Mouse (Mus musculus) hindbrain, embryonic 13.5 days (tissue): Measurements from ENCODE around the gene Cyth3. TPM values are rescaled to one million over a fixed set of nuclear protein-coding genes. Genes with fewer than 3 reads are reported as not detected.

Source experiments
- ATAC-seq: fragments of 200-750 bp; cut with Nextera tagmentation; 2 replicates; pipeline ENCODE4 v1.8.0; 2017; ENCODE audit warnings: moderate TSS enrichment; ENCODE audit not compliant: low FRiP score
- H3K27ac ChIP-seq: fragments of 300-500 bp; sonication (generic); 2 replicates; pipeline ENCODE4 v1.5.1; 2015; ENCODE audit warnings: inconsistent platforms, mild to moderate bottlenecking, moderate library complexity
- H3K27me3 ChIP-seq: fragments of 300-500 bp; sonication (generic); 2 replicates; pipeline ENCODE4 v1.6.1; 2015; ENCODE audit warnings: mild to moderate bottlenecking, inconsistent platforms
- H3K36me3 ChIP-seq: fragments of 300-500 bp; sonication (generic); 2 replicates; pipeline ENCODE4 v1.6.1; 2015; ENCODE audit warnings: mild to moderate bottlenecking, inconsistent platforms
- H3K4me1 ChIP-seq: fragments of 300-500 bp; sonication (generic); replicated peaks from 2 replicates; pipeline ENCODE4 v1.6.1; 2015; ENCODE audit warnings: inconsistent platforms
- H3K4me2 ChIP-seq: fragments of 300-500 bp; sonication (generic); 2 replicates; pipeline ENCODE4 v1.6.1; 2015; ENCODE audit warnings: inconsistent platforms, mild to moderate bottlenecking, moderate library complexity
- H3K4me3 ChIP-seq: fragments of 300-500 bp; sonication (generic); 2 replicates; pipeline ENCODE4 v1.5.1; 2015; ENCODE audit warnings: mild to moderate bottlenecking, inconsistent platforms
- H3K9ac ChIP-seq: fragments of 300-500 bp; sonication (generic); 2 replicates; pipeline ENCODE4 v1.6.1; 2015; ENCODE audit warnings: mild to moderate bottlenecking, inconsistent platforms
- H3K9me3 ChIP-seq: fragments of 300-500 bp; sonication (generic); 2 replicates; pipeline ENCODE4 v1.6.1; 2016; ENCODE audit warnings: inconsistent platforms
- WGBS: fragments of 180-500 bp; shearing (Covaris S2); methylation state at CpG from one replicate; pipeline ENCODE4 v1.1.7; 2015; 5-methylcytosine and 5-hydroxymethylcytosine counted together
- polyA plus RNA-seq: library from polyadenylated mRNA; unstranded; fragments of >200 nt; fragmentation: Nextera tagmentation; extraction: Ambion mirVana; gene quantifications from 2 replicates; pipeline ENCODE4 v1.2.1, GENCODE M21; 2015

Cyth3 gene
- polyA plus RNA-seq, 1 experiment from 2014 or later, result 34.2 TPM

DNA sequence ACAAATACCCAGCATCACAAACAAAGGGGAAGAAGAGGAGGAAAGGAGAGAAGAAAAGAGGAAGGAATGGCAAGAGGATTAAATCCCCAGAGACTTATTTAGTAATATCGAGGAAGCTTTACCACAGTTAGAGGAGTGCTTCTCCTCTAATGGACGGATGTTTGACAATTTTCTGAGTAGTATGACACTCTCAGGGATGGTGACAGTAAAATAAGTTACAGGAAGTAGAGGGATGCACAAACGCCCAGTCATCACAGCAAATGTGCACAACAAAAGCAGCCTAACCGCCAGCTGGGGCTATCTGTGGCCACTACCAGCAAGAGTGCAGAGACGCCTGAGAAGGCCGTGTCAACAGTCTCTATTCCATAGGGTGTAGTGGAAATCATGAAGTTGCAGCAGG lies 57.4 kb downstream of the Cyth3 start:
- Histone ChIP-seq H3K4me1 (peaks cover 9% of the 10 kb centered on the region; the same call in 1 of the 2 replicates), H3K36me3 (no peaks in the 10 kb centered on the region), H3K4me2 (no peak overlapping the region), H3K9me3 (no peaks in the 10 kb centered on the region), H3K4me3 (no peak overlapping the region), H3K27ac (no peak overlapping the region), H3K9ac (no peak overlapping the region), H3K27me3 (no peaks in the 10 kb centered on the region)
- 75% methylated on average over 6 of the region's 6 CpGs for WGBS
- no peak for ATAC-seq

DNA sequence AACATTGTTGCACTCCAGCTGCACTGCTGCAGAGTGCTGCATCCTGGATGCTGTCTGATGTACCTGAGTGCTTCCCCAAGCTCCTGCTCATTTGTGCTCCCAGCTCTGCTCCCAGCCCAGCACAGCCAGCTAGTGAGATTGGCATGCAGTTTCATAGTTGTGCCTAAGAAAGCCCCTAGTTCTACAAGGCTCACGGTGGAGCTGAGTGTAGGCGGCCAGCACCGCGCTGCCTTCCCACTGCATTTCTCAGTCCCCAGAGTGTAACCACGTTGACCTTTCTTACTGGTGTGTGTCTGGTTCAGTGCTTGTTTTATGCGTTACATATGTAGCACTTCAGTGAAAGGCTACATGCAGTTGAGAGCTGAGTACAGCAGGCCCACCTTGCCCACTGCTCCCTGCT lies 61.4 kb downstream of the Cyth3 start:
- 71% methylated on average over 6 of the region's 6 CpGs for WGBS
- ATAC-seq, result no peak
- Histone ChIP-seq H3K27me3 (no peaks in the 10 kb centered on the region), H3K9me3 (no peaks in the 10 kb centered on the region), H3K4me1 (peaks cover 9% of the 10 kb centered on the region; the same call in 1 of the 2 replicates), H3K4me3 (no peak overlapping the region), H3K27ac (no peak overlapping the region), H3K36me3 (peaks cover 9% of the 10 kb centered on the region), H3K4me2 (no peak overlapping the region), H3K9ac (peak overlapping the region; percentile 14; the same call in 1 of the 2 replicates)

DNA sequence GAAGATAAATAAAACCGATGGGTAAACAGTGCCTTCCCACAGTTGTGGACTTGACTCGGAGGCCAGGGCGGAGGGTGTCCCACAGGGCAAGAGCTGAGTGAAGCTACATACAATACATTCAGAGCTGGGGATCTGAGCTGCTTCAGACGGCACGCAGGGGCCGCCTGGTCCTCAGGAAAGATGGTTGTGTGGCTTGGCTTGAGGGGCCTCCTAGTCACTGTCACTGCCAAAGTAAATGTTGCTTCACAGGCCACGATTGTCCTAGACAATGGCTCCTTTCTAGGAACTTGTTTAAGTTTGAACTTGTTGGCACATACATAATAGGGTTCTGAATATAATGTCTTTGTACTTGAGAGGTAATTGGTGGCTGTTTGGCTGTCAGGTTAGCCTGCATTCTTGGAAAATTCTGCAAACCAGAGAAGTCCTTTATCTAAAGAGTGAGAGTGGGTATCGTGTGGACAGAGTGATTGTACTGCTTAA lies 62.7 kb downstream of the Cyth3 start:
- Histone ChIP-seq H3K27ac (no peak overlapping the region), H3K9ac (no peak overlapping the region), H3K36me3 (peaks cover 9% of the 10 kb centered on the region), H3K4me2 (no peak overlapping the region), H3K4me3 (no peak overlapping the region), H3K4me1 (peaks cover 9% of the 10 kb centered on the region; the same call in 1 of the 2 replicates), H3K27me3 (no peaks in the 10 kb centered on the region), H3K9me3 (no peaks in the 10 kb centered on the region)
- ATAC-seq, result no peak
- WGBS, result 67% methylated on average over 8 of the region's 8 CpGs

- Histone ChIP-seq H3K27ac (no peak overlapping the region), H3K36me3 (peaks cover 9% of the 10 kb centered on the region), H3K9ac (no peak overlapping the region), H3K9me3 (no peaks in the 10 kb centered on the region), H3K4me3 (no peak overlapping the region), H3K27me3 (no peaks in the 10 kb centered on the region), H3K4me2 (no peak overlapping the region), H3K4me1 (peaks cover 9% of the 10 kb centered on the region; the same call in 1 of the 2 replicates)
- no peak for ATAC-seq
- WGBS, result 93% methylated on average over 3 of the region's 3 CpGs
Measured at GRCm38 (mm10) chr5:143686456-143686855, 64.2 kb downstream of the Cyth3 start.

- Histone ChIP-seq H3K36me3 (peaks cover 12% of the 10 kb centered on the region), H3K4me3 (no peak overlapping the region), H3K27ac (no peak overlapping the region), H3K4me1 (peaks cover 9% of the 10 kb centered on the region; the same call in 1 of the 2 replicates), H3K9me3 (no peaks in the 10 kb centered on the region), H3K9ac (no peak overlapping the region), H3K4me2 (no peak overlapping the region), H3K27me3 (no peaks in the 10 kb centered on the region)
- ATAC-seq, result no peak
- 95% methylated on average over 3 of the region's 3 CpGs for WGBS
Measured at GRCm38 (mm10) chr5:143687589-143687988, 65.3 kb downstream of the Cyth3 start.

DNA sequence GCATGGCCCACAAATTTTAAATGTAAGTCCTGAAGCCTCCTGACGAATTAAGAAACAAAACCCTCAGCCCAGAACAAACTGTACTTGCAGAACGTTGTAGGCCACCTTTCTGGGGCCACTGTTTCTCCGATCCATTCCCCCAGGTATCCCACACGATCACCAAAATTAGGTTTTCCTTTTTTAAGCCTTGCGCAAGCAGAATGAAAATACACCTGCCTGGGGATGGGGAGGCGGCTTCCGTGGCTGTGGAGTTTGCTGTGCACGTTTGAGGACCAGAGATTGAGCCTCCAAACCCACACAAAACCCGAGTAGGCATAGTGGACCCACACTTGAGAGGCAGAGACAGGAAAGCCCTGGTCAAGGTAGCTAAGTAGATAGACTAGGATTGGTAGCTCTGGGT lies 68.1 kb downstream of the Cyth3 start:
- Histone ChIP-seq H3K27me3 (no peaks in the 10 kb centered on the region), H3K4me3 (no peak overlapping the region), H3K4me1 (no peaks in the 10 kb centered on the region), H3K27ac (no peak overlapping the region), H3K9ac (no peak overlapping the region), H3K4me2 (no peak overlapping the region), H3K36me3 (peaks cover 30% of the 10 kb centered on the region), H3K9me3 (no peaks in the 10 kb centered on the region)
- ATAC-seq, result no peak
- 93% methylated on average over 9 of the region's 9 CpGs for WGBS

DNA sequence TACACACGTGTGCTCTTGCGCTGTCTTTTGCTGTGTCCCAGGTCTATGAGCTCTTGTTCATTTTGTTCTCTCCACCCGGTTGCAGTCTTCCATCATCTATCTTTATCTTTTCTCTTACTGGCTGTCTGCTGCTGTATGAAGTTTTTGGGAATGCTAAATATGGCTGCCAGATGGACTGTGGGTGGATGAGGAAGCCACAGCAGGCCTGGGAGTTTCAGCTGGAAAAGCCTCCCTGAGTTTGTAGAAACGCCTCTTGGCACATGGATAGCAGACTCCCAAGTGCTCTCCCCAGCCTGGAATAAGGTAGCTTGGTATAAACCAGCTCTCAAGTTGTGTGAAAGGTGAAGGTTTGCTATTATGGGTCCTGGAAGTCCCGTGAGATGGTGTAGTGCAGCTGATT lies 68.7 kb downstream of the Cyth3 start:
- Histone ChIP-seq H3K27me3 (no peaks in the 10 kb centered on the region), H3K9ac (no peak overlapping the region), H3K27ac (no peak overlapping the region), H3K4me1 (no peaks in the 10 kb centered on the region), H3K36me3 (peaks cover 34% of the 10 kb centered on the region), H3K9me3 (no peaks in the 10 kb centered on the region), H3K4me2 (no peak overlapping the region), H3K4me3 (no peak overlapping the region)
- no peak for ATAC-seq
- WGBS, result 92% methylated on average over 5 of the region's 5 CpGs

GRCm38 (mm10) chr5:143696323-143696722 lies 74.1 kb downstream of the Cyth3 start:
- Histone ChIP-seq H3K4me1 (no peaks in the 10 kb centered on the region), H3K9me3 (no peaks in the 10 kb centered on the region), H3K27me3 (no peaks in the 10 kb centered on the region), H3K4me3 (no peak overlapping the region), H3K4me2 (no peak overlapping the region), H3K36me3 (peaks cover 59% of the 10 kb centered on the region), H3K9ac (no peak overlapping the region), H3K27ac (no peak overlapping the region)
- ATAC-seq, result no peak
- 70% methylated on average over 3 of the region's 3 CpGs for WGBS

- H3K4me2 ChIP-seq, result no peak overlapping the region
- no peaks in the 10 kb centered on the region for H3K9me3 ChIP-seq
- no peak overlapping the region for H3K4me3 ChIP-seq
- H3K36me3 ChIP-seq, result peaks cover 73% of the 10 kb centered on the region
- no peak overlapping the region for H3K27ac ChIP-seq
- no peaks in the 10 kb centered on the region for H3K4me1 ChIP-seq
- WGBS, result 92% methylated on average over 4 of the region's 4 CpGs
- no peak overlapping the region for H3K9ac ChIP-seq
- ATAC-seq, result no peak
- H3K27me3 ChIP-seq, result no peaks in the 10 kb centered on the region
Measured at GRCm38 (mm10) chr5:143698454-143698853, 76.2 kb downstream of the Cyth3 start.

DNA sequence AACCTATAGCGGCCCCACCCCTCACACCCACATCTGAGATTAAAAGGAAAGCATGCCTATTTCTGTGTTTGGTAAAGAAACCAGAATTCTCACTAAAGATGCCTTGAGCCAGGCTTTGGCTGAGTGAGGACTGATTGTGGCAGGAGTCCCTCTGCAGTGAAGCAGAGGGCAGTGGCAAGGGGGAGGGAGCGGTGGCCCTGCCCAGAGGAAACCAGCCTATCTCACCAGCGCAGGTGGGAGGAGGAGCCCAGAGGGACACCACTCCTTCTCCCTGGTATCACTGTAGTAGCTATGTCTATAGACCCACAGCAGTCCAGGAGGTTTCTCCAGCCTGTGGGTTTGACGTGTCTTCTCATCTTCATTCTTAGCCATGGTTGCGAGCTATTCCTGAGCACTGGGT lies 78.0 kb downstream of the Cyth3 start:
- Histone ChIP-seq H3K4me1 (no peaks in the 10 kb centered on the region), H3K9ac (no peak overlapping the region), H3K27me3 (no peaks in the 10 kb centered on the region), H3K36me3 (peaks cover 76% of the 10 kb centered on the region), H3K27ac (no peak overlapping the region), H3K4me2 (no peak overlapping the region), H3K9me3 (no peaks in the 10 kb centered on the region), H3K4me3 (no peak overlapping the region)
- 88% methylated on average over 5 of the region's 5 CpGs for WGBS
- no peak for ATAC-seq

- Histone ChIP-seq H3K9ac (no peak overlapping the region), H3K4me3 (no peak overlapping the region), H3K4me1 (peaks cover 3% of the 10 kb centered on the region), H3K27me3 (no peaks in the 10 kb centered on the region), H3K36me3 (peaks cover 70% of the 10 kb centered on the region), H3K9me3 (no peaks in the 10 kb centered on the region), H3K27ac (no peak overlapping the region), H3K4me2 (no peak overlapping the region)
- WGBS, result 91% methylated on average over 10 of the region's 10 CpGs
- ATAC-seq, result no peak
Measured at GRCm38 (mm10) chr5:143701074-143701473, 78.8 kb downstream of the Cyth3 start.

GRCm38 (mm10) chr5:143704875-143705658 lies 82.8 kb downstream of the Cyth3 start:
- H3K4me2 ChIP-seq, result no peak overlapping the region
- H3K36me3 ChIP-seq, result peaks cover 74% of the 10 kb centered on the region
- 0 out of 2 replicates have a peak overlapping the region, but pooled peaks have one; percentile 8 for H3K9ac ChIP-seq
- WGBS, result 74% methylated on average over 13 of the region's 13 CpGs
- H3K27ac ChIP-seq, result no peak overlapping the region
- no peaks in the 10 kb centered on the region for H3K27me3 ChIP-seq
- H3K4me3 ChIP-seq, result no peak overlapping the region
- no peaks in the 10 kb centered on the region for H3K9me3 ChIP-seq
- ATAC-seq, result no peak
- peaks cover 3% of the 10 kb centered on the region for H3K4me1 ChIP-seq

DNA sequence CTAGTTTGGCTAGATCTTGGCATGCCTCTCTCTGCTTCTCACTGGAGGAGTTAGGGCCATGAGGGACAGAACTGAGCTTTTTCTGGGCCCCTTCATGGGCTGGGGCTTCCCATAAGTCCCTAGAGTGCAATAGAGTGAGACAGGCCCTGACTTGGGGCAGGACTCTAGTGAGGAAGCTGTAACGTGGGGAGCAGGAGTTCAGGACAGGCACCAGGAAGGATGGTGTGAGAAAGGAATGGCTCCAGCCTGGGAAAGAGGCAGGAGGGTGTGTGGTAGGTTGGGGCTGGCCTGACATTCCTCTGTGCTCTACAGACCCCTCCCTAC lies 83.4 kb downstream of the Cyth3 start:
- ATAC-seq, result no peak
- H3K27me3 ChIP-seq, result no peaks in the 10 kb centered on the region
- H3K36me3 ChIP-seq, result peaks cover 78% of the 10 kb centered on the region
- no peak overlapping the region for H3K4me3 ChIP-seq
- H3K9me3 ChIP-seq, result no peaks in the 10 kb centered on the region
- peak overlapping the region; percentile 40; the same call in 1 of the 2 replicates for H3K27ac ChIP-seq
- H3K9ac ChIP-seq, result 0 out of 2 replicates have a peak overlapping the region, but pooled peaks have one; percentile 8
- no peak overlapping the region for H3K4me2 ChIP-seq
- H3K4me1 ChIP-seq, result peaks cover 3% of the 10 kb centered on the region
- WGBS, result 58% methylated on average over 1 of the region's 1 CpGs
